Mouse (Mus musculus): Measurements from ENCODE around the gene Fhl3.
"Not testable (repeated sequence)": the region's sequence is repeated elsewhere in the genome, so short reads cannot be mapped to it uniquely, and the experiment has no call there.

Gene Fhl3

DNA sequence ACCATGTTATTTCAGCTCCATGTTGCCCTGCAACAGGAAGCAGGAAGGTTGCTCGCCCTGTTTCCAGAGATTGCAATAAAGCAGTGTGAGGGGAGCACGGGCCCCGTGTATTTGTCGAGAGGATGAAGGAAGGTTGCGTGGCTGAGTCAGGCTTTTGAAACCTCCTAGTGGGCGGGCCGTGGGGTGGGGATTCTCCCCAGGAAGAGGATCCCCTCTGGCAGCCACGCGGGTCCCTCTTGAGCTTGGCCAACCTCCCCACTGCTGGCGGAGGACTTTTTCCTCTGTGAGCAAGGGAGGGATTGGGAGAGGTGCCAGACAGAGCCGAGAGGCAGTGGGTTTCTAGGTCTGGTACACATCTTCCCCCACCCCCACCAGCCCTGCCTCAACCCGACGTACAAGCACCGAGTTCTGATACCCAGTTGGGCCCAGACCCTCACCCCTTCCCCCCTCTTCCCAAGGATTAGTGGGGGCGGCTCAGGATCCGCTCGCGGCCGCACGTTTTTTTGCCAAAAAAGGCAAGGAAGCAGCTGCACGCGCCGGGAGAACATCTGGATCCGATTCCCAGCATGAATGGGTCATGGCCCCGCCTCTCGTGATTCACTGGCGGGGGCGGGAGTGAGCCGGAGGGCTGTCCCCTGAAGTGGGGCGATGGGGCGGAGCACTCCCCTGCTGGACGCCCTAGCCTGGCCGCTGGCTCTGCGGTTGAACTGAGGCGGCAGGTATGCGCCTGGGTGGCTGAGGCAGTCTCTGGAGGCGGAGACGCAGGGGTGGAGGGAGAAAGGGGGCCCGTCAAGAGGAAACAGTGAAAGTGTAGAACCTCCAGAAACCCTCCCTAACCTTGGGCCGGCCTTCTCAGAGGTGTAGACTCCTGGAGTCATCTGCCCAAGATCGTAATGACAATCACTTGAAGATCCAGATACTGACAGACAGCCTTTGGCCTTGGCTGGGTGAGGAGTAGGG is 8.3 kb downstream of the Fhl3 start:
- peak; percentile 82 for DNase-seq (ENCODE audit: low spot score)

DNA sequence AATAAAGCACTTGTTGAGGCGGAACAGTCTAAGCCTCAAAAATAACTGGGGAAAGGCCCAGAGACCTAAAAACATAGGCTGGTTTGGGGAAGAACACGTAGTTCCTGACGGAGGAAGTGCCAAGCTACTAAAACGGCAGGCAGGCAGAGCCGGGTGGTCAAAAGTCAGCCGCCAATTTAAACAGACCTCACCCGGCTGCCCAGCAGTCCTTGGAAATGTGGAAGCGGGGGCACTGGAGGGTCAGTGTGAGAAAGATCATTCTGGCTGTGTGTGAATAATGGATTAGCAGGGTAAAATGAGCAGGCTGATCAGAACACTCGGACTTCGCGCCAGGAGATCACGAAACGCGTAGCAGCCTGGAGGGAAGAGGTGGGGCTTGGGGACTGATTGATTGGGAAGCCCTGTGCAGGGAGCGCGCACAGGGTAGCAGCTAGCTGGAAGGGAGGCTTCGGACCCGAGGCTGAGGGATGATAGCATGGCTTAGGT is 9.5 kb downstream of the Fhl3 start:
- no peak for DNase-seq (ENCODE audit: low spot score)

GRCm38 (mm10) chr4:124710776-124711291 is 10.3 kb downstream of the Fhl3 start:
- no peak for DNase-seq (ENCODE audit: low spot score)

DNA sequence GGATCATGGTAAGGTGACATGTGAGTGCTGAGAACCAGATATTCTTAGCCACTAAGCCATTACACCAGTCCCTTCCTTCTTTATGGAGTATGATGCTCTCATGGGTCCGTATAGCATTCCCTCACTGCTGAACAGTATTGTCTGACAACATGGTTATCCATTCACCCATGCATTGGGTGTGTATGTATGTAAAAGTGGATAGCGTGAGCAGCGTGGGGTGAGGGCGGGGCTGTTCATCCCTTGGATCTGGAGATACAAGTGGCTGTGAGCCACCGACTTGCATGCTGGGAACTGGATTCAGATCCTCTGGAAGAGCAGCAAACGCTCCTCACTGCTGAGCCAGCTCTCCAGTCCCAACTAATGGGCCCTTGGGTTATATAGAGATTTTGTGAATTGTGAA is 12.1 kb downstream of the Fhl3 start:
- no peak for DNase-seq (ENCODE audit: low spot score)

- not testable (repeated sequence) for DNase-seq (ENCODE audit: low spot score)
Measured at GRCm38 (mm10) chr4:124713850-124714249, 13.3 kb downstream of the Fhl3 start.

- peak; percentile 86 for DNase-seq (ENCODE audit: low spot score)
Measured at GRCm38 (mm10) chr4:124714545-124715481, 14.3 kb downstream of the Fhl3 start, which contains the start of gene Sf3a3. Sf3a3 (plus strand) TSS chr4:124714776.

DNA sequence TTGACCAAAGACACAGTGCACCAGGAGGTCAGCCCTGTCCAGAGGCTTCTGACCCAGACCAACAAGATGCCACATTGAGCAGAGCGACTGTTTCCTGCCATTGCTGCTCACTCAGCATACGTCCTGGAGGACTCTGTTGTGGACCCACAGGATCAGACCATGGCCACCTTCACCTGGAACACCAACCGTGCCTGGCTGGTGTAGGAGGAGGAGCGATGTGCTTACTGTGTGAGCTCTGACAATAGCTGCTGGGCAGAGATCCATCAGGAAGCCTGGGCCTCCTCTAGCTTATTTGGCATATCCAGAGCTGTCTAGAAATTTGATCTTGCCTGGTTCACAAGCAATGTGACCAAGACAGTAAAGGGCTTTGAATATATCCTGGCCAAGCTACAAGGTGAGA is 18.6 kb downstream of the Fhl3 start:
- no peak for DNase-seq (ENCODE audit: low spot score)

DNA sequence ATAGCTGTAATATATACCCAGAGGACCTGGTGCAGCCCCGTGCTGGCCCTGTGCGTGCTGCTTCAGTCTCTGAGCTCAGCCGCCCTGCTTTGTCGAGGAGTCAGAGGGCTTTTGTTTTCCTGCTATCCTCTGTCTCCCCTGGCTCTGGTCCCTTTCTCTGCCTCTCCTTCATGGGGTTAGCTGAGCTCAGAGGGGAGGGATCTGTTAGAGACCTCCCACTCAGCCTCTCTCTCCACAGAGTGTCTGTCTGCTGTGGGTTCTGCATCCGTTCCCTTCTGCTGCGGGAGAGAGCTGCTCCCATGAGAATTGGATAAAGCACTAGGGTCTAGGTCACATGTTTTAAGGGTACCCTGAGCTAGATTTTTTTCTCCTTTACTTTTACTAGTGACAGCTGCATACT is 25.6 kb downstream of the Fhl3 start:
- no peak for DNase-seq (ENCODE audit: low spot score)

GRCm38 (mm10) chr4:124736952-124737351 is 36.5 kb downstream of the Fhl3 start:
- DNase-seq (ENCODE audit: low spot score) = no peak

- no peak for DNase-seq (ENCODE audit: low spot score)
Measured at GRCm38 (mm10) chr4:124737486-124737885, 37.0 kb downstream of the Fhl3 start.

- DNase-seq (ENCODE audit: low spot score) = no peak
Measured at GRCm38 (mm10) chr4:124738013-124738412, 37.5 kb downstream of the Fhl3 start.

DNA sequence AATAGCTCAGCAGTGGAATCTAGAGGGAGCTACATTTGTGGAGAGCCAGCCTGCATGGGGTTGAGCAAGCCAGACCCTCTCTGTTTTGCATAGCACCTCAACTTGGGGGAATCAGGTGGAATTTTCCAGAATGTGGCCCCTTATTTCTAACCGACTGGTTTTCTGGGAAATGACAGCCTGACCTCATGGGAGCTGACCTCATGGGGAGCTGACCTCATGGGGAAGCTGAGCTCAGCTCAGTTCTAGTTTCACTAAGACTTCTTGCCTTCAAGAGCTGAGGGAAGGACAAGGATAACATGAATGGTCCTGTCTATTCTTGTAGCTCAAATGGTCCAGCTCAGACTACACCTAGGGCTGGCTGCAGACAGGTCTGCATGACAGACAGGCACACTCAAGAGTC is 38.3 kb downstream of the Fhl3 start:
- no peak for DNase-seq (ENCODE audit: low spot score)

DNA sequence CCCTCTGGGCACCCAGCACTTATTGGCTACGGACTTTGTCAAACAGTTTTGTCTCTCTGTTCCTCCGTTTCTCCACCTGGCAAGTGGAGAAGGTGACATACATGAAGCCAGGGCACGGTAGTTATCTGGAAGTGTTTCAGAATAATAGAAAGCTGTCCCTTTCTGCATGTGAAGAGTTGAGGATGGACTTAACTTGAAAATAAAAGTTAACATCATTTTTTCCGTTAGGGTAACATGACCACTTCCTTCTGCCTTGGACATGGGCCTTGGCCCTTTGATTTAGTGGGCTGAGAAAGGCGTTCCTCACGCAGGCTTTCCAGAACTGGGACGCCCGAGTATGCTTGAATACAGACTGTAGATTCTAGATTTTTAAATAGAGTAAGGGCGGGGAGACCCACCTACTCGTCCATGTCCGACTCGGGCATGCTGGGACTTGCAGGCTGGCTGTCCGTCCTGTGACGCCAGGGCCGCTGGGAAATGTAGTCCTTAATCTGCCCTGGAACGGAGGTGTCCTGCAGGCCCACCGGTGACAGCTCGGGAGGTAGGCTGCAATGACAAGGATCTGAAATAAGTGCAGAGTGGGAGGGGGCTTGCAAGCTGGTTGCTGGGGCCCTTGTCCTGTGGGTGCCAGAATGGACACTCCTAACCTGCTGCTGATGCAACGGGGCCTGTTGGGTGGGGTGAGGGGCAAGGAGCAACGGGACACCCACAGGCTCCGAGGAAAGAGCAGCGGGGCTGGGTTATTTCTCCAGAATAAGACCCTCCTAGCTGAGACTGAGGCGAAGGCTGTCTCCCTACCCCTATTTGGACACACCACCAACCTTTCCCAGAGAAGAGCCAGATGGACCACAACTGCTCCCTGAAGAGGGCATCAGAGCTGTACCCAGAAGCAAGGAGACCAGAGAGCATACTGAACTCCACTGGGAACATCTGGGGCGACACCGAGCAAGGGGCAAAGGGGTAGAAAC is 41.2 kb downstream of the Fhl3 start, which contains the start of gene Inpp5b:
Gene Inpp5b, plus strand, starts transcription at position 475 of the 968 bp plus-strand sequence.
- peak; percentile 60 for DNase-seq (ENCODE audit: low spot score)

DNA sequence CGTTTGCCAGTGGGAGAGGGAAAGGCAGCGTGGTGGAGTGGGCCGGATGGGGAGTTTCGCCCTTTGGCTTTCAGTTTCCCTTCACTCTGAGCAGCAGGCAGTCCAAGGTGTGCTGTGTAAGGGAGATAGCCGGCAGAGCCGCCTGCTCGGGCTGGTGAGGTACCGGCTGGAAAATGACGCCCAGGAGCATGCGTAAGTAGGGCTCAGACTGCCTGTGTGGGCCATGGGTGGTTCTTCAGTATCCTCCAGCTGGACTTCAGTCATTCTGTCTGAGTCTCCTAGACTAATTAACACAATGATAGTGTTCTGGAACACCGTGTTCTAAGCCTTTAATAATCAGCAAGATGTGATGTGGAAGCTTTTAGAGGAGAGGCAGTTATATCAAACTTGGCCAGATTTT is 42.3 kb downstream of the Fhl3 start:
- DNase-seq (ENCODE audit: low spot score) = no peak

DNA sequence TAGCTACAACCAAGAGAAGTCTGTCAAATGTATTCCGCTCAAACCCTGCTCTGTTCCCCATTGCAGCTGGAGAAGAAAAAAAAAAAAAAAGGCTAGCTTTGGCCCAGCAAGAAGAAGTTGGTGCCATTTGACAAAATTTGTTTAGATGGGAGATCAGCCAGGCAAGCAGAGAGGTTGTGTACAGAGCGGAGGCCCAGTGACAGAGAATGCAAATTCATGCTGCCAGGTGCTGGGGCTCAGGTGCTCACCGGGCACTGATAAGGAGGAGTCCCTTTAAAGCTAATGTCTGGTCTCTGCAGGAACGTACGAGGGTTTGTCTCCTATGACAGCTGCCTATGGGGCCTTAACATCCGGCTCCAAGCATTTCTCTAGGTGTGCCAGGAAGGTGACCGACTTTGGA is 46.1 kb downstream of the Fhl3 start:
- DNase-seq (ENCODE audit: low spot score) = no peak

DNA sequence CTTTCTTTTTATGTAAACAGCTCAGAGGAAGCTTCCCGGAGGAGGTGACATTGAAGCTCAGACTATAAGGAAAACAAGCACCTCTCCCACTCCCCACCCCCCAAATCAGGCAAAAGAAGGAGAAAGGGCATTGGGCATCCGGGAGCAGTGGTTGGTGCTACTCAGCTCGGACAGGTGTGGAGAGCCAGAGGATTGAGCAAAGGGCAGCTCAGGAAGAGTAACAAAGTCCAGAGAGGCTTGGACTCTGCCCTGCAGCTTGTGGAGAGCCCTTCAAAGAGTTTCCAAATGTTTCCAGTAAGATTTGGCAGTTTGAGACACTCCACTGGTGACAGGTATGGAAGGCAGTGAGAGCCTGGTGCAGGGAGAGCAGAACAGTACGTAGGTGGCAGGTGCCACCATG is 47.4 kb downstream of the Fhl3 start:
- DNase-seq (ENCODE audit: low spot score) = no peak

GRCm38 (mm10) chr4:124751300-124752250 is 51.1 kb downstream of the Fhl3 start:
- DNase-seq (ENCODE audit: low spot score) = peak; percentile 97

GRCm38 (mm10) chr4:124752281-124753199 is 52.0 kb downstream of the Fhl3 start:
- DNase-seq (ENCODE audit: low spot score) = no peak

DNA sequence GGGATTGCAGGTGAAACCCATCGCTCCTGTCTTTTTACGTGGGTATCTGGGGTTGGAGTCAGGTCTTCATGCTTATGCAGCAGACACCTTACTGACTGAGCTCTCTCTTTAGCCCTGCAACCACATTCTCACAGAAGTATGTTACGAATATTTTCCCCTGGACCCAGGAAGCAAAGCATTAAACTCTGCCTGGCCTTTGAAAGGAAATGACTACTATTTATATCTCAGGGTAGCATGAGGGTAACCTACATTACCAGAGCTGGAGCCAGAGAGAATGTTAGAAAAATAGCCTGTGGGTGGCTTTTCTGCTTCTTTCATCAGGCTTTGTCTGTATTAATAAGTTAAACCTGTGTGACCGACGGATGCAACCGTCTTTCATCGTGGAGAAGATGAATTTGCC is 55.0 kb downstream of the Fhl3 start:
- no peak for DNase-seq (ENCODE audit: low spot score)

All from ovary, postnatal 10 days (tissue).